Mouse (Mus musculus): ENCODE measurements around the gene Fuz. TPM values are rescaled to one million over a fixed set of nuclear protein-coding genes. Genes with fewer than 3 reads are reported as not detected.

Gene Fuz
- polyA plus RNA-seq, 1 experiment from 2014 or later, result 19.7 TPM

GRCm38 (mm10) chr7:44851625-44852234 lies 44.1 kb upstream of the Fuz start:
- DNase-seq (ENCODE audit: low spot score) (no peak), ATAC-seq (replicated peaks; ENCODE audit: low FRiP score, low TSS enrichment, low read depth) (no peak)
- no peak overlapping the region for H3K4me3 ChIP-seq (ENCODE audit: low read depth, low read length)
- H3K4me1 ChIP-seq (replicated peaks; ENCODE audit: control insufficient read depth, insufficient read depth, low read length), result peaks cover 39% of the 10 kb centered on the region
- H3K27me3 ChIP-seq (replicated peaks; ENCODE audit: control insufficient read depth, insufficient read depth, low read length), result no peaks in the 10 kb centered on the region
- H3K36me3 ChIP-seq (ENCODE audit: control insufficient read depth, insufficient read depth, low read length), result peaks cover 17% of the 10 kb centered on the region
- H3K9me3 ChIP-seq (ENCODE audit: control insufficient read depth, low read length), result no peaks in the 10 kb centered on the region
- WGBS, result 91% methylated on average over 12 of the region's 12 CpGs
- no peak overlapping the region for H3K9ac ChIP-seq (ENCODE audit: low read length)
- no peak overlapping the region for H3K4me2 ChIP-seq (ENCODE audit: low read length)
- H3K27ac ChIP-seq (ENCODE audit: low read depth), result no peak overlapping the region

GRCm38 (mm10) chr7:44852259-44853027 lies 43.4 kb upstream of the Fuz start:
- 87% methylated on average over 36 of the region's 36 CpGs for WGBS
- Histone ChIP-seq H3K9me3 (ENCODE audit: control insufficient read depth, low read length) (no peaks in the 10 kb centered on the region), H3K4me3 (ENCODE audit: low read depth, low read length) (no peak overlapping the region), H3K27me3 (replicated peaks; ENCODE audit: control insufficient read depth, insufficient read depth, low read length) (no peaks in the 10 kb centered on the region), H3K36me3 (ENCODE audit: control insufficient read depth, insufficient read depth, low read length) (peaks cover 15% of the 10 kb centered on the region; the same call in 1 of the 2 replicates), H3K9ac (ENCODE audit: low read length) (no peak overlapping the region), H3K27ac (ENCODE audit: low read depth) (no peak overlapping the region), H3K4me1 (replicated peaks; ENCODE audit: control insufficient read depth, insufficient read depth, low read length) (peaks cover 38% of the 10 kb centered on the region), H3K4me2 (ENCODE audit: low read length) (no peak overlapping the region)
- ATAC-seq (replicated peaks; ENCODE audit: low FRiP score, low TSS enrichment, low read depth) (no peak), DNase-seq (ENCODE audit: low spot score) (no peak)

GRCm38 (mm10) chr7:44853065-44853464 lies 42.8 kb upstream of the Fuz start:
- Histone ChIP-seq H3K4me3 (ENCODE audit: low read depth, low read length) (no peak overlapping the region), H3K27ac (ENCODE audit: low read depth) (no peak overlapping the region), H3K4me1 (replicated peaks; ENCODE audit: control insufficient read depth, insufficient read depth, low read length) (peaks cover 38% of the 10 kb centered on the region), H3K9ac (ENCODE audit: low read length) (no peak overlapping the region), H3K36me3 (ENCODE audit: control insufficient read depth, insufficient read depth, low read length) (peaks cover 15% of the 10 kb centered on the region; the same call in 1 of the 2 replicates), H3K4me2 (ENCODE audit: low read length) (no peak overlapping the region), H3K9me3 (ENCODE audit: control insufficient read depth, low read length) (no peaks in the 10 kb centered on the region), H3K27me3 (replicated peaks; ENCODE audit: control insufficient read depth, insufficient read depth, low read length) (no peaks in the 10 kb centered on the region)
- DNase-seq (ENCODE audit: low spot score), result no peak
- ATAC-seq (replicated peaks; ENCODE audit: low FRiP score, low TSS enrichment, low read depth), result no peak
- WGBS, result 91% methylated on average over 2 of the region's 2 CpGs

- Histone ChIP-seq H3K27ac (ENCODE audit: low read depth) (peak overlapping the region; percentile 91), H3K36me3 (ENCODE audit: control insufficient read depth, insufficient read depth, low read length) (peaks cover 15% of the 10 kb centered on the region; the same call in 1 of the 2 replicates), H3K9me3 (ENCODE audit: control insufficient read depth, low read length) (no peaks in the 10 kb centered on the region), H3K4me3 (ENCODE audit: low read depth, low read length) (peak overlapping the region; percentile 47), H3K4me1 (replicated peaks; ENCODE audit: control insufficient read depth, insufficient read depth, low read length) (peaks cover 41% of the 10 kb centered on the region), H3K27me3 (replicated peaks; ENCODE audit: control insufficient read depth, insufficient read depth, low read length) (no peaks in the 10 kb centered on the region), H3K9ac (ENCODE audit: low read length) (peak overlapping the region; percentile 52), H3K4me2 (ENCODE audit: low read length) (peak overlapping the region; percentile 82)
- ATAC-seq (replicated peaks; ENCODE audit: low FRiP score, low TSS enrichment, low read depth), result no peak
- 34% methylated on average over 26 of the region's 26 CpGs for WGBS
- no peak for DNase-seq (ENCODE audit: low spot score)
Measured at GRCm38 (mm10) chr7:44853596-44854355, 42.1 kb upstream of the Fuz start.

GRCm38 (mm10) chr7:44854356-44855031 lies 41.4 kb upstream of the Fuz start:
- no peaks in the 10 kb centered on the region for H3K27me3 ChIP-seq (replicated peaks; ENCODE audit: control insufficient read depth, insufficient read depth, low read length)
- H3K4me1 ChIP-seq (replicated peaks; ENCODE audit: control insufficient read depth, insufficient read depth, low read length), result peaks cover 41% of the 10 kb centered on the region
- H3K4me3 ChIP-seq (ENCODE audit: low read depth, low read length), result peak overlapping the region; percentile 47
- no peaks in the 10 kb centered on the region for H3K9me3 ChIP-seq (ENCODE audit: control insufficient read depth, low read length)
- ATAC-seq (replicated peaks; ENCODE audit: low FRiP score, low TSS enrichment, low read depth), result peak; percentile 54
- peaks cover 15% of the 10 kb centered on the region; the same call in 1 of the 2 replicates for H3K36me3 ChIP-seq (ENCODE audit: control insufficient read depth, insufficient read depth, low read length)
- DNase-seq (ENCODE audit: low spot score), result peak; percentile 85
- peak overlapping the region; percentile 91 for H3K27ac ChIP-seq (ENCODE audit: low read depth)
- 2% methylated on average over 45 of the region's 45 CpGs for WGBS
- peak overlapping the region; percentile 52 for H3K9ac ChIP-seq (ENCODE audit: low read length)
- peak overlapping the region; percentile 82 for H3K4me2 ChIP-seq (ENCODE audit: low read length)

- ATAC-seq (replicated peaks; ENCODE audit: low FRiP score, low TSS enrichment, low read depth) (no peak), DNase-seq (ENCODE audit: low spot score) (no peak)
- H3K27me3 ChIP-seq (replicated peaks; ENCODE audit: control insufficient read depth, insufficient read depth, low read length), result no peaks in the 10 kb centered on the region
- H3K4me3 ChIP-seq (ENCODE audit: low read depth, low read length), result peak overlapping the region; percentile 47
- H3K4me2 ChIP-seq (ENCODE audit: low read length), result peak overlapping the region; percentile 82
- peaks cover 16% of the 10 kb centered on the region; the same call in 1 of the 2 replicates for H3K36me3 ChIP-seq (ENCODE audit: control insufficient read depth, insufficient read depth, low read length)
- H3K27ac ChIP-seq (ENCODE audit: low read depth), result peak overlapping the region; percentile 91
- peaks cover 41% of the 10 kb centered on the region for H3K4me1 ChIP-seq (replicated peaks; ENCODE audit: control insufficient read depth, insufficient read depth, low read length)
- no peaks in the 10 kb centered on the region for H3K9me3 ChIP-seq (ENCODE audit: control insufficient read depth, low read length)
- peak overlapping the region; percentile 52; the same call in 1 of the 2 replicates for H3K9ac ChIP-seq (ENCODE audit: low read length)
- WGBS, result 41% methylated on average over 10 of the region's 10 CpGs
Measured at GRCm38 (mm10) chr7:44855036-44855435, 40.8 kb upstream of the Fuz start.

- Histone ChIP-seq H3K9me3 (ENCODE audit: control insufficient read depth, low read length) (no peaks in the 10 kb centered on the region), H3K27me3 (replicated peaks; ENCODE audit: control insufficient read depth, insufficient read depth, low read length) (no peaks in the 10 kb centered on the region), H3K9ac (ENCODE audit: low read length) (no peak overlapping the region), H3K27ac (ENCODE audit: low read depth) (peak overlapping the region; percentile 83), H3K4me2 (ENCODE audit: low read length) (peak overlapping the region; percentile 98), H3K4me3 (ENCODE audit: low read depth, low read length) (peak overlapping the region; percentile 80), H3K4me1 (replicated peaks; ENCODE audit: control insufficient read depth, insufficient read depth, low read length) (peaks cover 43% of the 10 kb centered on the region), H3K36me3 (ENCODE audit: control insufficient read depth, insufficient read depth, low read length) (peaks cover 19% of the 10 kb centered on the region; the same call in 1 of the 2 replicates)
- WGBS, result 60% methylated on average over 9 of the region's 9 CpGs
- DNase-seq (ENCODE audit: low spot score), result no peak
- ATAC-seq (replicated peaks; ENCODE audit: low FRiP score, low TSS enrichment, low read depth), result no peak
Measured at GRCm38 (mm10) chr7:44856265-44856916, 39.5 kb upstream of the Fuz start.

Measured in intestine, embryonic 14.5 days (tissue).